Mouse (Mus musculus) gastrocnemius, adult 8-10 months (tissue): ENCODE measurements around the gene Pde10a. TPM values are rescaled to one million over a fixed set of nuclear protein-coding genes. Genes with fewer than 3 reads are reported as not detected.

Experiments used
- DNase-seq, 2 experiments: peaks; one replicate each; pipeline ENCODE4 v3.0.0; 2022; ENCODE audit warnings: low spot score in 2 of 2
- total RNA-seq, 4 experiments: library from RNA; stranded (reverse); gene quantifications; 2 replicates each; pipeline ENCODE4 v1.2.4; 2022

Gene Pde10a
- total RNA-seq, 4 experiments from 2014 or later, result 1.5 to 4.4 (median 2.8) TPM

DNA sequence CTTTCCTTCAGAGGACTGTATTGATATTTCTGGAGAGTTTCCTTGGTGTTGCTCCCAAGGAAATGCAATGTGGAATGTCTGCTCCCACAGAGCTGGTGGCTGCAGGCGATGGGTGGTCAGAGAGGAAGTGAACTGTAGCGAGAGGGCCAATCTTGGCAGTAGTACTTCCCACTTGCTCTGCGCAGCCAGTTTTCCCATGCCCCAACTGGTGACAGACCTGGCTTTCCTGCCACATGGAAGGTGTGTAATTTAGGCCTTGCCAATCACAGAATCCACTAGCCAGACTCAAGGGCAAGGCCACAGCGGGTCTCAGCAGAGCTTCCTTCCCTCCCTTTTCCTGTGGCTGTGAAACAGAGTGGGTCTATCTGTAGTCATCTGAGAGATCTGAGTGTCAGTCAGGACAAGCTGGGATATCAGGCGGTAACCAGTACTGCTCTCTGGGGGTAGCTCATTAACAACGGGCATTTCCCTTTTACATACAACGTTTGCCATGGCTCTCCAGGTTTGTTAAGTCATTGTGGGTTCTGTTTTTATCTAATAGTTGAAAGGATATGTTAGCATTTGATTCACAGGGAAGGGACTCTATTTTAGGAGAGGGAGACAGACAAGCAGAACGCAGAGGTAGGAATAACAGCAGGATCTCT, 316.8 kb downstream of the Pde10a start:
- DNase-seq, result no peak

DNA sequence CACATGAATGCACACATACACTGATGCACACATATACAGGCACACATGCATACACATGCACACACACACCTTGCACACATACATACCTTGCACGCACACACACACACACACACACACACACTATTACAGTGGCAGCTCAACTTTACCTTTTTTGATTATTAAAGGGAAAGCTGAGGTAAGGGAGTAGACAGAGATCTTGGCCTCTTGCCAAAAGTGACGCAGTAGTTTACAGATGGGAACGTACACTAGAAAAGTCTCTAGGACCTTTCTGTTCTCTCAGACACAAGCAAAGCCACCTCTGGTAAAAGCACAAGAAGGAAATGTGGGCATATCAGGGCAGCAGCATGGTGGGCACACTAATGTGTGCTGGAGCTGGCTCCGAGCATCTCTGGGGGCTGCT, 317.5 kb downstream of the Pde10a start:
- no peak for DNase-seq

DNA sequence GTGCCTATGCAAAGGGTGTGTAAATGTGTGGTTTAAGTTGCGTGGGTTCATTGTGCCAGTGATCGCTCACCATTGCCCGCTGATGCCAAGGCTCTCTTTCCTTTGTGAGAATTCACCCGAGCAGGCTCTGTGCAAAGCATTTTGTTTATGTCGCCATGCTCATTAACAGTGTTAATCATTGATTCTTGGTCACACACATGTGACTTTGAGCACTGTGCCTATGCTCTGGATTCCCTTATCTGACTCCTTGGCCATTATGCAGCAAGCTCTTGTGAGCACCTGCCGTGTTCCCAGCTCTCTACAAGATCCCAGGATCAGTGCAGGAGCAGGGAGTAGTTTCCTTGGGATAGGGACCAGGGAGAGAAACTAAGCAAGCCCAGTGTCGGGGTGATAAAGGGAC, 318.8 kb downstream of the Pde10a start:
- no peak for DNase-seq

DNA sequence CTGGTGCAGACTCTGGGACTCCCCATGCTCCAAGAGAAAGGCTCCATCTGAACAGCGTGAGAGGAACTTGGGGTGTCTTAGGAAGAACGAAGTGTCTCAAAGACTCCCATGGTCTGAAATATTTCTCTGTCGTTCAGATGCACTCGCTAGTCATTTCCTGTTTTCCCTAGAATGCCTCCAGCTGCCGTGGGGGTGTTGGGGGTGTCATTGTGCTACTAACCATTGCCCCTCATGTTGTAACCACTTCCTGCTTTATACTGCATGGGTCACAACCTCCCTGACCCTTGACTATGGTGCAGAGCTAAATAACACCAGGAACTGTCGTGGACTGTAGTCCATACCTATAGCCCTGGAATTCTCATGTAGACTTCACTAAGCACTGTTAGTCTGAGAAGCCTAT, 321.3 kb downstream of the Pde10a start:
- no peak for DNase-seq

DNA sequence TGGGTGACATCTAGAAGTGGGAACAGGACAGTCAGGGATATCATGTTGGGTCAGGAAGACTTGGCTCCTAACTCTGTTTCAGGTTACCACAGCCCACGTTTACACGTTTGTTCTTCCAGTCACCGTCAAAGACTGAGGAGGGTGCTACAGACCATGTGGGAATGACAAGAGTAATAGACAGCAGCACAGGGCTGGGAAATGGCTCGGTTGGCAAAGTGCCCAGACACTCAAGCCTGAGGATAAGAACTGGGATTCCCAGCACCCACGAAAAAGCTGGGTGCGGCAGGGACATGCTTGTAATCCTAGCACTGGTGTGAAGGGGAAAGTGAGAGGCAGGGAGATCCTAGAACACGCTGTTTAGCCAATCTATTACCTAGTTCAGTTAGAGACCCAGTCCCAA, 322.4 kb downstream of the Pde10a start:
- no peak for DNase-seq

DNA sequence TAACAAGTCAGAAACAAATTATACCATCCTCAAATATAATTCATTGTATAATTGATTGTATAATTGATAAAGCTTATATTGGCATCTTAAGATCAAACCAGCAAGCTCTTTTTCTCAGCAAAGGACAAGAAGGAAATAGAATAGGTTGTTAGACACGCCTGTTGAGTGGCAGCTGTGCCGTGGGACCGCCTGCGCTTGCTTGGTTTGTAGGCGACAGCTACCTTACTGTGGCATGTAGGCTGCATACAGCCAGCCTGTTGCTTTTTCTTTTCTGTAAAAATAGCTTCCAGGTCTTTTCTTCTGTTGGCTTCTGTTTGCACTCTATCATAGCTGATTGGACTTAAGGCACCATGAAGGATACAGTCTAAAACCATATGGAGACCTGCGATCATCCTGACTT, 326.7 kb downstream of the Pde10a start:
- DNase-seq, result no peak

DNA sequence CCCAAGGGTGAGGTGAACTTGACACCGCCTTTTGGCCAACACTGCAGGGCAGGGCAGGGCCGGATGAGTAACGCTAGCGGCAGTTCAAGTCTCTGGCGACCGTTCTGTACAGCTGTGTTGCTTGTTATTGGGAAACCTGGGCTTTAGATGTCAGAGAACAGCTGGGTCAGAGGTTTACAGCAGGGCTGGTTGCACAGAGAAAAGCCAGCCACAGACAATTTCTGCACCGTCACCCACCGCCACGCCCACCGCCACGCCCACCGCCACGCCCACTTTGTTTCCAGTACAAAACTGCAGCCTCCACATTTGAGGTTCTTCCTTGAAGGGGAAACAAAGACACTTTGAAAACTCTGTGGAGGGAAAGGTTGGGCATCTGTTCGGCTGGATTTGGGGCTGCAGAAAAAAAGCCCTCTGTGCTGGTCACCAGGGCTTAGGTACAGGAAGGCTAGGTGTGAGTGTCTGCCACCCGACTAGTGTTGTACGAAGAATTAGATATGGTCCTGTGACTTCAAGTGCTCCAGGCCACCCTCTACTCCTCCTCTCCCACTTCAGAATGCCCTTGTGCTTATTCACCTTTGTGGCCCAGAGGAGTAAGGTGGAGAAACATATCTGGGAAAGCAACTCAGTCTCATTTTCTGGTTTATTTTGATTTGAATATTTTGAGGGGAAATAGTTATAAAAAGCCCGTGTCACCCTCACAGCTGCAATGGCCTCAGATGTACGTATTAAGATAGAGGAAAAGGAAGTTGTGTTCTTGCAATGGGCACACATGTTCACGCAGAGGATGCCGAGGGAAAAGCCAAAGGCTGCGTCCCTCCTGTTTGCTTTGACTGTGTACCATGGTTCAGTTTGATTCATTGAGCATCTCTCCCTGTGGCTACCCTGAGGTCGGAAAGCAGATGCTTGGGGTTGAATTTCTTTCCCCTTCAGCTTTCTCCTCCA, 331.5 kb downstream of the Pde10a start:
- DNase-seq, result peak; percentile 70 to 79

DNA sequence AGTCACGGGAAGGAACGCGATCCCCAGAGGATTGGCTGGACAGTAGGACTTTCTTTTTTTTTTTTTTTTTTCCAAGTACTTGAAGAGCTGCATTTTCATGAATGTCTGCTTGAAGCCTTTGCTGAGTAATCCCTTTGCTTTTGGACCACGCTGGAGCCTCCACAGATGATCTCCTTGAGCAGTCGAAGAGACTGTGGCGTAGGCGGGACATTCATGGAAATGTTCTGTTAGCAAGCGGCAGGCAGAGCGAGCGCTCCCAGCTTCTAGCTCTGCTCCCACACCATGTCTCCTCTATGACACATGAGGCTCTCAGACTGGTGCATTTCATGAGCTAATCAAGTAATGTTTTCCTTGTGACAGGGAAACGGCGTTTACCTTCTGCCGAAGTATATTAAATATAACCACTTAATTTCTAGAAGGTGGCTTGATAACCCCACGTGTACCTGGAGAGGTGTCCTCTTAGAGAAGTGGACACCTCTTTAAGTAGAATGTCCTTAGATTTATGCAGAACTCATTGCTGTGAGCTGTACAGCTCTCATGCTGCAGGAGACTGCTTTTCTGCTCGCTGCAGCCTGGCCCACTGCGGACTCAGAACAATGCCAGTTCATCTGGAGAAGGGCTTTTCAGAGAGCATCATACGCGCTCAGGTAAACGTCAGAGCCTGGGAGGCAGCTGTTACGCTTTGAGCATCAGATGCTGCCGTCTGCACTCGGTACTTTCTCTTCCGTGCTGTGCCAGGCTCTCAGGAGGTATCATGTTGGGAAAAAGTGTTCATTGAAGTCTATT, 333.7 kb downstream of the Pde10a start:
- peak in 1 of 2 experiments; percentile 26 for DNase-seq

DNA sequence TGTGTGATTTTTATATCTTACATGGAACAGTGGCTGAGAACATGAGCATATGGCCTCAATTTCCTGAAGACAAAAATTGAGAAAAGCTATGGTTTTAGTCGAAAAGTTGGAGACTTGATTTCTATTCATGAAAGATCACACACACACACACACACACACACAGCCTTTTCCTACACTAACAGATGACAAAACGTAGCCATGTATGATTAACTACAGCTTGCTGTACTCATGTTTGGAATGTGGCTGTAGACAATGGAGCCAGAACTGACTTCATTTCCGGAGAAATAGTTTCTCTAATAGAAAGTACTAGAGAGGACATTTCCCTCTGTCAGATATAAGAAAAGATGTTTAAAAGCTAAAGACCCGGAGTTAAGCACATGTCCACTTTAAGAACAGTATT, 334.3 kb downstream of the Pde10a start:
- DNase-seq, result no peak

DNA sequence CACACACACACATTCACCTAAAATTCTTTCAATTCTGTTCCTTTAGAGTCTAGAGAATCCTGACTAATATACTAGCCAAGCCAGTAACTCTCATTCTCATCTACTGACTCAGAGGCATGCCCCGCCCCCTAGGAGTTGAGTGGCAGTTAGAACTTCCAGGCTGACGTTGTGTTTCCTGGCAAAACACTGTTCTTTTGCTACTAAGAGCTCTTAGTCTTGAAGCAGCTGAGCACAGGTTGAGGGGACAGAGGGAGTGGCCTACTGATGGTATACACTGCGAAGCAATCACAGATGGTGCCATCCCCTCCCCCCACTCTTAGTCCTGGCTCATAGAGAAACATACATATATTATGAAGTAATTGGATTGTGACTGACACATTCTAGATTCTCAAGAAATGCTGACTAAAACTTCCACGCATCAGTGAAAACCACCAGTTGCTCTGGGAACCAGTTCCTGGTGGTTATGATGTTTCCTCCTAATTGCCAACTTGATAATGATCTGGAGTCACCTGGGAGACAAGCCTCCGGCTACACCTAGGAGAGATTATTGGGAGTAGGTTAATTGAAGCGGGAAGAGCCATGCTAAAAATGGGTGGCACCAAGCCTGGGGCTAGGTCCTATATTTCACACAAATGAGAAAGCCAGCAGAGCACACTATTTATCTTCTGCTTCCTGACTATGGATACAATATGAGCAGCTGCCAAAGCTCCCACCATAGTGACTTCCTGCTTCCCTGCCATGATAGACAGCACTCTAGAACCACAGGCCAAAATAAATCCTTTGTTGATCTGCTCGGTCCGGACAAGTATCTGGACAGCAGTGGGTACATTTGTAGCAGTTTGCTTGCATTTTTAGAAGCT, 339.7 kb downstream of the Pde10a start:
- no peak for DNase-seq

DNA sequence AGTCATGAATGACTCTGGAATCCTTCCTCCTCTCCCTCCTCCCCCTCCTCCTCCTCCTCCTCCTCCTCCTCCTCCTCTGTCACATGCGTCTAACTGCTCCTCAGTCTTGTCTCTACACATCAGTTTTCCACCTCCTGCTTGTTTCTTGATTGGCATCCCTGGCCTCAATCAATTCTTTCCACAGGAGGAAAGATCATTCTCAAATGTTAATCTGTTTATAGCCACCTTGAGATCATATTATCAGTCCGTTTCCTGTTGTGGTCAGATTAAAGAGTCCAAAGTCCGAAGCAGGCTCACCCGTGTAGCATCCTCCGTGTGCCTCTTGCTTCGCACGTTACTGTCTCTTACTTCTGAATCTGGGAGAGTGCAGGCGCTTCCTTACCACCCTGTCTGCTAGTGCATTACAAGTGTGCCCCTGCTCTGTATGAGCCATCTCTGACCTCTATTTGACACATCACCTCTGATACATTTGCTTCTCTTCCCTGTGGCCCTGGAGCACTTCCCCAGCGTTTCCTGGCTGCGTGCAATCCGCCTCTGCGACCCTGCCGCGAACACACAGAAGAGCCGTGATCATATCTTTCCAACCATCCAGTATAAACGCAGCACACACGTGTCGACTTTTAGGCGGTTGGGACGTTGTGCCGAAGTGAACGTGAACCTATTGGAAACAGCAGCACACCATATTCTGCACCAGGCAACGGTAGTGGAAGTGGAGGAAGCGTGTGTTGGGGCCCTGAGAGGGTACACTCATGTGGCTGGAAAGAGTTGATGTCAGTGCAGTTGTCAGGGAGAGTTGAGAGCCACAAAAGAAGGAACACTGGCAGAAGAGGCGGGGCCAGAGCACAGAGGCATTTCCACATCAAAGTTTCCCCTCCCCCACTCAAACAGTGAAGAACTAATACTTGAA, 342.4 kb downstream of the Pde10a start:
- DNase-seq, result no peak

DNA sequence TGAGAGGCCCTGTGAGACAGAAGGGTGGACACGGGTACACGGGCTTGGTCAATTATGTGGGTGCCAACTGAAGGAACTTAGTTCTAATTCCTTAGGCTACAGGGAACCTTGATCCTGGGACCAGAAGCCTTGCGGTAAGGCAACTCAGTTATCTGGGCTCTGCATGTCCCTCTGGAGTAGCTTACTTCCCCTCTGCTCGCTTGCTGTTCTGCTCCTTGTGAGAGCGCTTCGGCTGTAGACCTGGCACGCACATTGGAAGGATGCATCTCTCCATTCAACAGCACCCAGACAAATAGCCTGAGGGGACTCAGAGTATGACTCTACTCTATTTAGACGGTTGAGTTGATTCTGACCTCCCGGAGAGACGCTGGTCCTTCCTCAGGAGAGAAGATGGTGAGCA, 344.1 kb downstream of the Pde10a start:
- no peak for DNase-seq

DNA sequence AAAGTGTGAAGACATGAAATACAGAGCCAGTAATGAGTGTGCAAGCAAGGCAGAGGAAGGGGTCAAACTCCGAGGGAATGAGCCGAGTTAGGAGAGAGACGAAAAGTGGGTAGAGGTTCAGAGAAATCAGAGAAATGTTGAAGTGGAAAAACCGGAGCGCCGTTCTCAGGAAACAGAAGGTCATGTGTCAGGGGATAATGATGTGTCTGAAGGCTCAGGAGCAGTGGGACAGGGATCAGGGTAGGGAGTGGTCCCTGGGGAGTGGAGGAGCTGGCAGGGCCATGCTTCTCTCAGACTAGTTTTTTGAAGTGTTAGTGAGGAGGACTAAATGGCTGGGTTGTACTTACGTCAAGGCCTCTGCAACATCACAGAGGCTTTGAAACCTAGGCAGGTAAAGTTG, 345.7 kb downstream of the Pde10a start:
- no peak for DNase-seq

DNA sequence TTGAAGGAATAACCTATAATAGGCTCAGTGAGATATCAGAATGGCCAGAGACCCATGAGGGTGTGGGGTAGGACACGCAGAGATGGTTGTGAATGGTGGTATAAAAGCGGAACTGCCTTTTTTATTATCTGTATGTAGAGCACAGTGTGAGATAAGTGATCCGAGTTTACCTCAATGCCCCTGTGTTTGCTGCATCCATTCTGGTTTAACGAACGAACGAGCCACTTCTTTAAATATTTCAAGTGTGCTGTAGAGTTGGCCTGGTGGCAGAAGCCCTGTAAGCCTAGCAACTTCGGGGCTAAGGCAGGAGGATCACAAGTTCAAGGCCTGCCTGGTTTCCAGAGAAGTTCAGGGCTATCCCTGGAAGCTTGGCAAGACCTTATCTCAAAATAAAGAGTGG, 346.2 kb downstream of the Pde10a start:
- no peak for DNase-seq

DNA sequence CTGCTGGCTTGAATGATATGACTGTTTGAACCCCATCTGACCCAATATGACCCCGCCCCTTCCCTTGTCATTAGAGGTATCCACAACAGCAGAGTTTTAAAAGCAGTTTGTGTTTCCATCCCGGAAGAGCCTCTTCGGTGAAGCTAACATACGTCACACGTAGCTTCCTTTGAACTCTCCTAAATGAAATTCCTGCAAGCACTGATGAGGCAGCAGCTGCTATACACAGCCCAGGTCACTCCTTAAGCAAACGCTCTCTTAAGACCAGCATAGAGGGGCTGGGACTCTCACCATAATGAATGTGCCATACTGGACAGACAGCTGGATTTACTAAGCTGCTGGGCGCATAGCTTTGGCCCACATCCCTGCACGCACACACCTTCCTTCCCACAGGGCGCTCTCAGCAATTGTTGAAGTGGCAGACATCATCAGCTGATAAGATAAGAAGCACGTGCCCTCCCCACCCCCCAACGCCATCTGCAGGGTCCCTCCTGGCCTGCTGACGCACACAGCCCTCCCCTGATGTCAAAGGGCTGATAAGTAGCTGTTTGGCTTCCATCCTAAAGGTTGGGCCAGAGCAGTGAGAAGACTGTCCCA, 346.9 kb downstream of the Pde10a start:
- DNase-seq, result no peak

DNA sequence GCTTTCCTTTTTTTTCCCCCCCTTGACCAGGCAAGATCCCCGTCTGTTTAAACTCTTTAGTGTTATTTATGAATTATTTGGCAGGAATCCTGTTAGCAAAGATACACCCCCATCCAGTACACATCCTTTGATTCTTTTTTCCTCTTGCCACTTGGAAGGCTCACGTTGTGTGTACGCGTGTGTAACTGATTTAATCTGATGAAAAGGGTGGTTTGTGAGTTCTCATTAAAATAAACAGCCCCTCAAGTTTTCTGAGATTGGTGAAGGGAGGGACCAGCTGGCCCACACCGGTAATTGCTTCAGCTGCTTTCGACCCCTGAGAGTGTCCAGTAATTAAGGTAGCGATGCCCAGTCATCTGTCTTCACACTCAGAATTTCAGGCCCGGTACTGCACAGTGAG, 347.4 kb downstream of the Pde10a start:
- DNase-seq, result no peak

DNA sequence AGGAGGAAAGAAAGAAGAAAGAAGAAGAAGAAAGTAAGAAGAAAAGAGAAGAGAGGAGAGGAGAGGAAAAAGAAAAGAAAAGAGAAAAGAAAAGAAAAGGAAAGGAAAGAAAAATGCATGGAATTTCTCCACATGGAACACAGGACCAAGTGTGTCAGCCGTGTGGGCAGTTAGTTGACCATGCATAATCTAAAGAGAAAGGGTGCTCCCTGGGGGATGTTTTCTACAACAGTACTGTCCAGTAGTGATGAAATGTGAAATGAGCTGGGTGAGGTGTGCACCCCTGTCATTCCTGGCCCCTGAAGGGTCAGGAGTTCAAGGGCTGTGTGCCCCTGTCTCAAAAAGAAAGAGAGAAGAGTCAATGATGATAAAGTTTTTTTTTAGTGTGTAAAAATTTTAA, 352.9 kb downstream of the Pde10a start:
- no peak for DNase-seq

DNA sequence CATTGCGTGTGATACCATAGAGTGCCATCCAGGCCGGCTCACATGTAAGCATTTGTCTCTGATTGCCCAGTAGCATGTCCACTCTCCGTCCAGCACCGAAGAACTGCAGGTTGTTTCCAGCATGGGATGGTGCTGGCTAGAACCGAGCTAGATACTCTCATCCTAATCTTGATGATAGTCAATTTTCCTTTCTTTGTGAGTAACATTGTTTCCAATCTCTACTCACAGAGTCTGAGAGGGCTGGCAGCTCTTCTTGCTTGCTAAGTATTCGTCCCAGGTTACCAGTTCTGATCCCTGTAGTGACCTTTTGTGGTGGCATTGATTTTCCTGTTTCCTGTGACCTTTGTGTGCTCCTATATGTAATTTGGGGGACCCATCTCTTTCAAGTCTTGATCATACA, 356.5 kb downstream of the Pde10a start:
- DNase-seq, result no peak

DNA sequence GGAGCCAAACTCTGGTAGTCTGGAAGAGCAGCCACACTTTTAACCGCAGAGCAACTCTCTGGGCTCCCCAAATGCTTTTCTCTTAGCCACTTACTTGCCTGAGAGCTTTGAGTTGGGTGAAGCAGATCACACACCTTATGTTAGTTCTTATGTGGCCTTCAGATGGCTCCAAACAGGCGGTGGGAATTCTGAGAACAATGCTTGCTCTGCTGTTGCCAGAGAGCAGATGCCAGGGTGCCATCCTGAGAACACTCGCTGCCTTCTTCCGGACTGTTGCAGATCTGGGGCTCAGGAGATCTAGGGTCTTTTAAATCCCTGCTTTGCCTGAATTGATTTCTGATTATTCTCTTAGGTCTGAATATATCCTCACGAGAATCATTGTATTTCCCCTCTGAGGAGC, 359.5 kb downstream of the Pde10a start:
- no peak for DNase-seq

DNA sequence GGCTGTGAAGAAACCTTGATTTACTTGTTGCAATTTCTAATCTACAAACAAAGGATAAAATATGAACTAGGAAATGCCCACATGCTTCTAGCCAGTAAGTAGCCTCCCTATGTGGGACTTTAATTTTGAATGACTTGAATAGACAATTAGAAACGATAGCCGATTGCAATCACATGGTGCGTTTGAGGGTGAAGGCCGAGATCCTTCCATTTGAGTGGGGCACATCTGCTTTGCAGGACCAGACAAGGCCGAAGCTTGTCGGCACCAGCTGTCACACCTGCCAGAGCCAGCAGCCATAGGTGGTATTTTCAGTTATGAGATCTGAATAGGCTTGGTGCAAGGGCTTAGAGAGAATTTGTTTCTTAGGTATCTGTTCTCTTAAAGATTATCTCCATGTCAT, 360.7 kb downstream of the Pde10a start:
- DNase-seq, result no peak
